Mouse (Mus musculus) lung, adult 2 months (tissue): ENCODE measurements around the gene Dmrtb1. TPM values are rescaled to one million over a fixed set of nuclear protein-coding genes. Genes with fewer than 3 reads are reported as not detected.

Experiments
- DNase-seq: peaks from one replicate; pipeline ENCODE4 v3.0.0; 2022
- H3K4me1 ChIP-seq: fragments of 200-500 bp; 2 replicates; pipeline ENCODE4 v1.6.1; 2011; ENCODE audit warnings: low read length; ENCODE audit not compliant: control insufficient read depth, insufficient read depth
- H3K4me3 ChIP-seq: fragments of 200-500 bp; replicated peaks from 2 replicates; pipeline ENCODE3; 2011; ENCODE audit warnings: low read depth, mild to moderate bottlenecking, control low read depth, low read length; ENCODE audit errors: extremely low read depth
- CTCF ChIP-seq: fragments of 200-500 bp; IDR thresholded peaks from 2 replicates; pipeline ENCODE4 v1.5.1; 2011; ENCODE audit warnings: mild to moderate bottlenecking, low read length, control low read depth; ENCODE audit not compliant: insufficient read depth
- POLR2A ChIP-seq: fragments of 200-500 bp; IDR thresholded peaks from 2 replicates; pipeline ENCODE4 v1.6.1; 2011; ENCODE audit warnings: low read depth, mild to moderate bottlenecking, control low read depth, low read length, borderline replicate concordance; ENCODE audit errors: extremely low read depth
- WGBS: fragments of 180-500 bp; shearing (Covaris S2); methylation state at CpG from one replicate; pipeline ENCODE4 v1.1.7; 2018; 5-methylcytosine and 5-hydroxymethylcytosine counted together
- polyA plus RNA-seq: library from polyadenylated mRNA; depleted of rRNA; stranded (reverse); fragments of >200 nt; gene quantifications from 2 replicates; pipeline ENCODE4 v1.2.3, GENCODE M21; 2012; rRNA removed

Gene Dmrtb1
- polyA plus RNA-seq, 1 experiment: not detected

DNA sequence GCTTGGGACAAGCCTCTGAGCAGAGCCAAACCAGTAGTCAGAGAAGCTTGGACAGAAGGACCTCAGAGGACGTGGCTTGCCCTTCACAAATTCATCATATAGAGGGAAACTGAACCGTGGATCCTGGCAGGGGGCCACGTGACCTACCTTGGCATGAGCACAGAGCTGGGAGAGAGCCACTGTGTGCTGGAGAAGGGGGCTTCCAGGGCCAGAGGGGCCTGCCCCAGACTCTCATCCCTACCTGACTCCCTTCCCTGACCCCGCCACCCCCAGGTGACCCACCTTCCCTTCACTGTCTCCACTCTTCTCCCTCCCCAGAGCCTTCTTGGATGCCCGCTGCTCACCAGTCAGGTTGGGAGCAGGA lies 30.8 kb downstream of the Dmrtb1 start:
- Histone ChIP-seq H3K4me3 (no peak overlapping the region), H3K4me1 (no peaks in the 10 kb centered on the region)
- 59% methylated on average over 5 of the region's 5 CpGs for WGBS
- TF ChIP-seq POLR2A (no peak), CTCF (no peak)
- DNase-seq: no peak

DNA sequence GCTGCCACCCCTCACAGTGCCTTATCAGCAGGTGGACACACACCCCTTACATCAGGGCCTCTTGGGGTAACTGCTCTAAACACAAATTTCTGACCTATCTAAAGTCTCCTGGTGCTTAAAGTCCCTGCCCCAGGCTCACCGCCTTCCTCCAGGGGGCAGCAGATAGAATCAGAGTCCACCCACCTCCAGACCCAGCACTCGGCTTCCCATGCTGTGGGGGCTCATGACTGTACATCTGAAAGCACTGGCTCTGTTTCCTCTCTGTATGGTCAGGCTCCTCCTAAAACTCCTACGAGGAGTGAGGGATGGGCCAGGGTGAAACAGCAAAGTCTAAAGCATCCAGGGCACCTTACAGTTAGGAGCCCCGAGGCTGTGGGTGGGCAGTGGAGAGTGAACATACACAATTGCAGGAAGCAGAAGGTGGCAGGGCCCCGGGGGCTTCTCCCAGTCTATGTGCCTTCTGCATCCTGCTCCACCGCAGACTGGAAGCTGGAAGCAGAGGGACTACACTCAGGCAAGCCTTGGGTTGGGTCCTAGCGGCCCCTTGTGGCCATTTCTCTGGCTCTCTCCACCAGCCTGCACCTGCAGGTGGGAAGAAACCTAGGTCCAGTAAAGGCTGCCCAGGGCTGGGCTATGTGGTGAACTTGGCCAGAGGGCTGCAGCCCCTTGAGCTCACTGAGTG lies 31.3 kb downstream of the Dmrtb1 start:
- 7% methylated on average over 7 of the region's 7 CpGs for WGBS
- peak; percentile 56 for DNase-seq

DNA sequence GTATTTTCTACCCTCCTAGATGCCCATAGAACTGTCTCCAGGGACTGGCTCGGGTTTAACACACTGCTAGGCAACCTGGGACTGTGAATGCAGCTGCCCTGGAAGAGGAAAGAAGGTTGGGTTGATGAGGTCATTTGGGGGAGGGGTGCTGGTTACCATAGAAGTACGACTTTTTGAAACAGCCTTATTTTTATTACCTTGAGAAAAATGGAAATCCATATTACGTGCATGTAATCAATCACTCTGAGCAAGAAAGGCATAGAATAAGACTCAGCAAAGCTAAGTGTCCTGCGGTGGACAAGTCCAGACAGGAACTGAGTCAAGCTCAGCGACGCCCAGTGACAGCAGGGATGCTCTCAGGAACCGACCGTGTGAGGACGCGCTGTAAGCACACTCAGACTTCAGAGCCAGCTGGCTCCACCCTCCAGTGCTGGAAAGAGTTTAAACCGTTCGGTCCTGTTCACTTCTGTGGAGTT lies 33.0 kb downstream of the Dmrtb1 start:
- TF ChIP-seq POLR2A: no peak
- no peak for TF ChIP-seq CTCF

More for the DNA sequence above, 31.3 kb downstream of the Dmrtb1 start:
- TF ChIP-seq CTCF (peak; percentile 72), POLR2A (no peak)
- Histone ChIP-seq H3K4me1 (no peaks in the 10 kb centered on the region), H3K4me3 (no peak overlapping the region)

DNA sequence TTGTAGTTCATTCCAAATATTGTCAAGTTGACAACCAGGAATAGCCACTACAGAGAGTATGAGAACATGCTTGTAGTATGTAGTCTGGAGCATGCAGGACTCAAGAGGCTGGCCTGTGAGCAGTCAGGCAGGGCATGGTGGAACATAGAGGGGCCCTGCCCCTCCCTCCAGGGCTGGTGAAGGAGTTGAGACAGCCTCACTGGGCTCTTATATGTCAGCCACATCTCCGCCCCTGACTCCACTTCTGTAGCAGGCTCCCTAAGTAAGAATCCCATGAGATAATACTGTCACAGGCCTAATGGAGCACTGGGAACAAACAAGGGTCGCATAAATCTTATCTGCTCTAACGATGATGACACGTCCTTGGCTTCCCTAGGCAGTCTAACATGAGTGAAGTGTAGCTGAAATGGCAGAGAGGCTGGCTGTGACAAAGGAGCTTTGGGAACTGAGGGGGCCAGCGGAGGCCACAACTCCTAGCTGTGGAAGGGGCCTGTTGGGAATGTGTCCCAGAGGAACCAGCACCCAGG lies 35.0 kb downstream of the Dmrtb1 start:
- TF ChIP-seq POLR2A: no peak
- TF ChIP-seq CTCF: no peak
- H3K4me3 ChIP-seq: no peak overlapping the region
- no peak for DNase-seq
- WGBS: 64% methylated on average over 5 of the region's 5 CpGs
- H3K4me1 ChIP-seq: no peaks in the 10 kb centered on the region

More for the DNA sequence above, 33.0 kb downstream of the Dmrtb1 start:
- Histone ChIP-seq H3K4me3 (no peak overlapping the region), H3K4me1 (no peaks in the 10 kb centered on the region)
- 30% methylated on average over 12 of the region's 12 CpGs for WGBS
- no peak for DNase-seq

DNA sequence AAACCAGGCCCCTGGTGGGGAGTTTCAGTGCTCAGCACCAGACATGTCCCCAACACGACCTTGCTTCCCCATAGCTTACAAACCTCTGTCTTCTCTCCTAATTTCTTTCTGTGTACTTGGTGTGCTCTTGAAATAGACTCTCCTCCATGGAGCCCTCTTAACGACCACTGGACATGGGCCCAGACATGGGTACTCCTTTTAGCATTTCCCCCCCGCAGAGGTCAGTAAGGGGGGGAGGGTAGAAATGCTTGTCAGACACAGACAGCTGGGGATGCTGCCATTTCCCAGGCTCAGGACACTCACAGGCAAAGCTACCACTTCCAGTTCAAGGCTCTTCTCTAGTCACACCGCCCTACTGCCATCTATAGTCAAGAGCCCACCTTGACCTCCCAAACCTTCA lies 42.4 kb downstream of the Dmrtb1 start:
- Histone ChIP-seq H3K4me1 (no peaks in the 10 kb centered on the region), H3K4me3 (no peak overlapping the region)
- no peak for DNase-seq
- TF ChIP-seq CTCF: no peak
- TF ChIP-seq POLR2A: no peak
- WGBS: 44% methylated on average over 4 of the region's 4 CpGs

DNA sequence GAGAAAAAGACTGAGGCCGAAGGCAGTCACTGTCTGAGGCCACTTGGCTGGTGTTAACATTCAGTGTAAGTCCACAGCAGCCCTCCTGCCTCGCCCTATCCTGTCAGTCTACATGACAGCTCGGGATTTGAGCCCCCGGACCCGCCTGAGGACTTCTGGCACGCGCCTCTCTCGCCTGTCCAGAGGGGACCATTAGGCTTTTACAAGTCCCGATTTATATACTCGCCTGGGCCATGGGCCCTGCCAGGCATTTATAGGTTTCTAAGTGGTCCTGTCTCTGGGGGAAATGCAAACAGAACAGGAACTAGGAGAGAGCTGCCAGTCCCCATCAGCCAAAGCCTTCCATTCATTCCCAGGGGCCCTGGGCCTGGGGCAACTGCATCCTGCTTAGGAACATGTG lies 45.7 kb downstream of the Dmrtb1 start:
- no peak for DNase-seq
- H3K4me3 ChIP-seq: no peak overlapping the region
- H3K4me1 ChIP-seq: no peaks in the 10 kb centered on the region
- no peak for TF ChIP-seq CTCF
- TF ChIP-seq POLR2A: no peak
- 88% methylated on average over 10 of the region's 10 CpGs for WGBS

DNA sequence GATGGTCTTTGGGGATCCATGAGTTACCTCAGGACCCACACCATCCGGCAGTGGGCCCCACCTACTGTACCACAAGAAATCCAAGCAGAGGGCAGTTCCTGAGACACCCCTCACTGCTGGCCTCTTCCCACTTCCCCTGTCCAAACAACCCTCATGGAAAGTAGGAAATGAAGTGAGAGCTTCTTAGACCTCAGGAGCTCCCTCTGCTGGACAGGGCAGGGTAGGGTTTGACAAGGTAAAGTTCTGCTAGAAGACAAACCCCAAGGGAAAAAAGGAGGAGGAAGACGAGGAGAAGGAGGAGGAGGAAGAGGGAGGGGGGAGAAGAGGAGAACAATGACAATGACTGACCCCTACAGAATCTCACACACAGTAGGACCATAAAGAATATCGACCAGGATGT lies 46.4 kb downstream of the Dmrtb1 start:
- no peak overlapping the region for H3K4me3 ChIP-seq
- TF ChIP-seq CTCF: peak; percentile 38; the same call in 1 of the 2 replicates
- no peak for TF ChIP-seq POLR2A
- DNase-seq: peak; percentile 40
- no peaks in the 10 kb centered on the region for H3K4me1 ChIP-seq
- WGBS: 53% methylated on average over 3 of the region's 3 CpGs

DNA sequence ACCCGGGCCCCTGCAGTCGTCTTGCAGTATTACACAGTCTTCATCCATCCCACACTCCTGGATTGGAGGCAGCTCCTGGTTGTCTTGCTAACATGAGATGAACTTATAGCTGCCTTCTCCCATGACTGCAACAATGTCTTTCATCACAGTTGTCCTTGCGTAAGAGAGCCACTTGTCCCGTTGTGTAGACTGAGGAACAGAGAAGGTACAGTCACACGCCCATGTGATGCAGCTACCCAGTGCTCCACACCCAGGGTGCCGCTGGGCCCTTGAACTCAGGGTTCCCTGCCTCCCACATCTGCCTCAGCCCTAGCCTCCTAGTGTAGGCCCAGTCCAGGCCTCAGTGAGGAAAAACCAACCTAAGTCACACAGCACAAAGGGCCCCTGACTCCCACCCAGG lies 47.9 kb downstream of the Dmrtb1 start:
- 70% methylated on average over 6 of the region's 6 CpGs for WGBS
- no peak for TF ChIP-seq CTCF
- TF ChIP-seq POLR2A: no peak
- Histone ChIP-seq H3K4me1 (no peaks in the 10 kb centered on the region), H3K4me3 (no peak overlapping the region)
- no peak for DNase-seq

DNA sequence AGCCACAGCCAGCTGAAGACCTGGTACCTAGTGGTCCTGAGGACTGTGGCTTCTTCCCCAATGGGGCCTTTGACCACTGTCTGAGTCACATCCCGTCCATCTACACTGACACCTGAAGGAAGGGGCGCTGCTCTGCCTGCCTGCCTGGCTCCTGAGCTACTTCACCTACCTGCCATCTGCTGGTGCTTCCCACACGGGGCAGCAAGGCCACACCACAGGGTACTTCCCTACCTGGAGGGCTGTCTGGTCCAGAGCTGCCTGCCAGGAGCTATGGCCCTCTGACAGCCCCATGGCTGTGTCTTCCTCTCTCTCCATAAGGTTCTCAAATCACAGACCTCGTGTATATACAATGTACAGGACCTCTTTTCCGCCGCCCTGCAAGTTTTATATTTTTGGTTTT lies 49.4 kb downstream of the Dmrtb1 start:
- TF ChIP-seq POLR2A (no peak), CTCF (no peak)
- 68% methylated on average over 6 of the region's 6 CpGs for WGBS
- H3K4me1 ChIP-seq: no peaks in the 10 kb centered on the region
- no peak for DNase-seq
- no peak overlapping the region for H3K4me3 ChIP-seq

DNA sequence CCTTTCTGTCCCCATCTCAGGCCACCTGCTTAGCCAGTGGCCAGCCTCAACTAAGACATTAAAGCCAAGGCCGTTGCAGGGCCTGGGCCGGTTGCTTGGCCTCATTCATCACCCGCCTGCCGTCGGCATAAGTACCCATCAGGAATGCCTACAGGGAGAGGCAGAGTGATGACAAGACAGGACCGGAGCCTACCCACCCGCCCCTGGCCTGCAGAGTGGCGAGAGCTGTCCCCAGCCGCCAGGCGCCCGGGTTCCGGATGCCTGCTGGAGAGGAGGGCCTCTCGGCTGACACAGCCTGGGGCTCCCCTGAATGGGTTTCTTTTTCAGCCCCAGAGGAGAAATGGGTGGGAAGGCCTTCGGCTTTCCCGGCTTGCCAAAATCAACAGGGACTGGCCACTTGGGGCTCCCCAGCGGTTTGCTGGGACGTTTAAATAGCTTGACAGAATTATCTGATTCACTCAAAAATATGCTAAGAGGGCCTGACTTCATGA lies 55.1 kb downstream of the Dmrtb1 start:
- WGBS: 48% methylated on average over 17 of the region's 17 CpGs

DNA sequence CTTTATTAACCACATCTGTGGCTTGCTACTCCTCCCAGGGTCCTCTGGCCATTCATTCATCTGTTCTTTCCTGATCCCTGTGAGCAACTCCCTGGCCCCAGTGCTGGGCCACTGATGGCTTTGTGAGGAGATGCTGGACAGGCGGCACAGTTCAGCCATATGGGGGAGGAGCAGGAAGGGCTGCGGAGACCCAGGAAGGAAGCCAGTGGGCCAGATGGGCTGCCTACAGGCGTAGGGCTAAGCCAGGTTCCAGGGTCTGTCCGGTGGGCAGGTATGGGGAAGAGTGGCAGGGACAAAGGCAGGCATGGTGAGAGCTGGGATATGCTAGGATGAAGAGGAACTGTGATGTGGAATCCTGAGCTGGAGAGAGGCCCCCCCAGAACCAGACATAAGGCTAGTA lies 55.8 kb downstream of the Dmrtb1 start:
- no peak for DNase-seq
- H3K4me1 ChIP-seq: no peaks in the 10 kb centered on the region
- 62% methylated on average over 4 of the region's 4 CpGs for WGBS
- TF ChIP-seq CTCF: no peak
- no peak for TF ChIP-seq POLR2A
- H3K4me3 ChIP-seq: no peak overlapping the region

More for the DNA sequence above, 55.1 kb downstream of the Dmrtb1 start:
- no peak for DNase-seq
- TF ChIP-seq POLR2A: no peak
- no peak for TF ChIP-seq CTCF
- Histone ChIP-seq H3K4me3 (no peak overlapping the region), H3K4me1 (no peaks in the 10 kb centered on the region)

Other genes with a start within 250 kb of the Dmrtb1 start
- gene Glis1, start 249.6 kb downstream of the Dmrtb1 start, polyA plus RNA-seq: 0.33 and 0.78 TPM in 2 replicates
- 2.2 and 2.8 TPM in 2 replicates for gene Lrp8, start 118.0 kb upstream of the Dmrtb1 start, polyA plus RNA-seq
- gene Magoh, start 195.5 kb upstream of the Dmrtb1 start, polyA plus RNA-seq: 22.3 and 39.3 TPM in 2 replicates
- 31.5 and 40.9 TPM in 2 replicates for gene 0610037L13Rik, start 205.6 kb upstream of the Dmrtb1 start, polyA plus RNA-seq
- gene Cpt2, start 239.4 kb upstream of the Dmrtb1 start, polyA plus RNA-seq: 65.3 and 68.3 TPM in 2 replicates